Mouse (Mus musculus) heart, embryonic 14.5 days (tissue): Measurements from ENCODE around the gene Egln1. TPM values are rescaled to one million over a fixed set of nuclear protein-coding genes. Genes with fewer than 3 reads are reported as not detected.
A peak's percentile ranks its signal among the peaks of the same experiment; 100 is the strongest.

Experiments used
- ATAC-seq: fragments of 200-750 bp; cut with Nextera tagmentation; 2 replicates; pipeline ENCODE4 v1.8.0; 2017; ENCODE audit warnings: low read depth, moderate TSS enrichment; ENCODE audit not compliant: insufficient number of reproducible peaks, insufficient read depth, low FRiP score
- H3K27ac ChIP-seq, 2 experiments: fragments of 200-500 bp in 1 of 2; fragments of 300-500 bp in 1 of 2; sonication (generic) in 1 of 2; replicated peaks in 1 of 2; 2 replicates each; pipeline ENCODE4 v1.5.1; 2012 to 2014; ENCODE audit warnings: low read depth in 2 of 2, low read length in 2 of 2, control low read depth in 1 of 2, mild to moderate bottlenecking in 1 of 2, mixed read lengths in 1 of 2; ENCODE audit not compliant: control insufficient read depth in 1 of 2, insufficient read depth in 1 of 2
- H3K27me3 ChIP-seq: fragments of 300-500 bp; sonication (generic); 2 replicates; pipeline ENCODE4 v1.6.1; 2014; ENCODE audit warnings: mild to moderate bottlenecking, low read length, control low read depth; ENCODE audit not compliant: control insufficient read depth, insufficient read depth
- H3K36me3 ChIP-seq: fragments of 300-500 bp; sonication (generic); 2 replicates; pipeline ENCODE4 v1.6.1; 2014; ENCODE audit warnings: mild to moderate bottlenecking, control low read depth, low read length, mixed read lengths; ENCODE audit not compliant: control insufficient read depth, insufficient read depth
- H3K4me1 ChIP-seq, 2 experiments: fragments of 200-500 bp in 1 of 2; fragments of 300-500 bp in 1 of 2; sonication (generic) in 1 of 2; 2 replicates each; pipeline ENCODE4 v1.6.1; 2012 to 2014; ENCODE audit warnings: low read length in 2 of 2, control low read depth in 1 of 2, mixed read lengths in 1 of 2; ENCODE audit not compliant: control insufficient read depth in 2 of 2, insufficient read depth in 2 of 2
- H3K4me2 ChIP-seq: fragments of 300-500 bp; sonication (generic); 2 replicates; pipeline ENCODE4 v1.6.1; 2014; ENCODE audit warnings: mild to moderate bottlenecking, low read length
- H3K4me3 ChIP-seq, 2 experiments: fragments of 200-500 bp in 1 of 2; fragments of 300-500 bp in 1 of 2; sonication (generic) in 1 of 2; 2 replicates each; pipeline ENCODE4 v1.5.1; 2012 to 2014; ENCODE audit warnings: low read length in 2 of 2, mild to moderate bottlenecking in 2 of 2, control low read depth in 1 of 2, low read depth in 1 of 2, moderate library complexity in 1 of 2; ENCODE audit not compliant: control insufficient read depth in 1 of 2, insufficient read depth in 1 of 2
- H3K9ac ChIP-seq: fragments of 300-500 bp; sonication (generic); 2 replicates; pipeline ENCODE4 v1.6.1; 2014; ENCODE audit warnings: mild to moderate bottlenecking, low read length
- H3K9me3 ChIP-seq: fragments of 300-500 bp; sonication (generic); 2 replicates; pipeline ENCODE4 v1.6.1; 2016; ENCODE audit warnings: low read length, control low read depth; ENCODE audit not compliant: control insufficient read depth
- WGBS: fragments of 180-500 bp; shearing (Covaris S2); extraction: QIAGEN DNeasy Blood & Tissue Kit; methylation state at CpG from one replicate; pipeline ENCODE4 v1.1.7; 2014; 5-methylcytosine and 5-hydroxymethylcytosine counted together
- polyA plus RNA-seq: library from polyadenylated mRNA; unstranded; fragments of >200 nt; fragmentation: Nextera tagmentation; extraction: Ambion mirVana; gene quantifications from 2 replicates; pipeline ENCODE4 v1.2.1, GENCODE M21; 2014

The Egln1 gene
- polyA plus RNA-seq, 1 experiment from 2014 or later, result 26.0 TPM

DNA sequence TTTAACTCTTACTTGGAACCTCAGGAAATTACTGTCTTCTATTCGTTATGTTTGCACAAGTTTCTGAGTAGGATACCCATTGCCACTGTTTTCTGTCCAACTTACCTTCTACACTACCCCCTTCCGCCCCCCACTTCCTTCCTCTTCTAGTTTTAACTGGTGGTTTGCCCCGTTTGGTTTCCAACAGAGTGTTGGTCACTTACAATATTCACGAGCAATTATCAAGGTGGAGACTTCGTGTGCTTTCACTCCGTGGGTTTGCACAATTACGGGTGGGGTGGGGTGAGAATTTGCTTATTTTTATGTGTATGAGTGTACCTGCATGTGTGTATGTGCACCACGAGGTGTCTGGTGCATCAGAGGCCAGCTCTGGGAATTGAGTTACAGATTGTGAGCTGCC lies 85.4 kb downstream of the Egln1 start:
- no peaks in the 10 kb centered on the region for H3K9me3 ChIP-seq
- 12% methylated on average over 8 of the region's 8 CpGs for WGBS
- peak overlapping the region; percentile 97 for H3K9ac ChIP-seq
- peaks cover 25% of the 10 kb centered on the region for H3K36me3 ChIP-seq
- no peak for ATAC-seq
- H3K4me2 ChIP-seq, result peak overlapping the region; percentile 76
- peaks cover 26 to 54% of the 10 kb centered on the region in 2 experiments for H3K4me1 ChIP-seq
- no peaks in the 10 kb centered on the region for H3K27me3 ChIP-seq
- peak overlapping the region in 1 of 2 experiments; percentile 92; a peak in 2 of 4 replicates for H3K27ac ChIP-seq
- peak overlapping the region; percentile 94 to 98 for H3K4me3 ChIP-seq

DNA sequence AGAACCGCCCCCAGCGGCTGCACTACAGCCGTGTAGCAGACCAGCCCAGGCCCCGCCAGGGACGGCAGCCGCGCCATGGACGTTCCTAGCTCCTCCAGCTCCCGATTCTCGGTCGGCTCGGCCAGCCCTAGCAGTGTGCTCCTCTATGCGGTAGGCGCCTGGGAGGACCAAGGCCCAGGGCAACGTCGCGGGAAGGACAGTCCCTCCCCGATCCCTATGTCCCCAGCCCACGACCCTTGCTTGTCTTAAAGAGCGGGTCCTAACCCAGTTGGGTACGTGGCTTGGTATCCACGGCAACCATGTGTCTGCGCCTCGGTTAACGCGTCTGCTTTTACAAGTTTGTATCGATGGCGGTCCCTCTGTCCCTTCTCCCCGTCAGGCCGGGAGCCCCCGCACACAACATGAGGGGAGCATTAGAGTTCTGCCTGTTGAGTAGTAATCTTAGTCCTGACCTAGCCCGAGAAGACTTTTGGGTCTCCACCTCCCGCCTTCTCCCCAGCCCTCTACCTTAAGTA lies 85.9 kb downstream of the Egln1 start:
- Histone ChIP-seq H3K9ac (peak overlapping the region; percentile 97), H3K9me3 (no peaks in the 10 kb centered on the region), H3K27me3 (no peaks in the 10 kb centered on the region), H3K36me3 (peaks cover 30% of the 10 kb centered on the region), H3K4me1 (peaks cover 26 to 49% of the 10 kb centered on the region in 2 experiments), H3K27ac (peak overlapping the region; percentile 90 to 92), H3K4me2 (peak overlapping the region; percentile 76), H3K4me3 (peak overlapping the region; percentile 94 to 98)
- ATAC-seq, result peak; percentile 49; the same call in 1 of the 2 replicates
- under 1% methylated on average over 33 of the region's 33 CpGs for WGBS

DNA sequence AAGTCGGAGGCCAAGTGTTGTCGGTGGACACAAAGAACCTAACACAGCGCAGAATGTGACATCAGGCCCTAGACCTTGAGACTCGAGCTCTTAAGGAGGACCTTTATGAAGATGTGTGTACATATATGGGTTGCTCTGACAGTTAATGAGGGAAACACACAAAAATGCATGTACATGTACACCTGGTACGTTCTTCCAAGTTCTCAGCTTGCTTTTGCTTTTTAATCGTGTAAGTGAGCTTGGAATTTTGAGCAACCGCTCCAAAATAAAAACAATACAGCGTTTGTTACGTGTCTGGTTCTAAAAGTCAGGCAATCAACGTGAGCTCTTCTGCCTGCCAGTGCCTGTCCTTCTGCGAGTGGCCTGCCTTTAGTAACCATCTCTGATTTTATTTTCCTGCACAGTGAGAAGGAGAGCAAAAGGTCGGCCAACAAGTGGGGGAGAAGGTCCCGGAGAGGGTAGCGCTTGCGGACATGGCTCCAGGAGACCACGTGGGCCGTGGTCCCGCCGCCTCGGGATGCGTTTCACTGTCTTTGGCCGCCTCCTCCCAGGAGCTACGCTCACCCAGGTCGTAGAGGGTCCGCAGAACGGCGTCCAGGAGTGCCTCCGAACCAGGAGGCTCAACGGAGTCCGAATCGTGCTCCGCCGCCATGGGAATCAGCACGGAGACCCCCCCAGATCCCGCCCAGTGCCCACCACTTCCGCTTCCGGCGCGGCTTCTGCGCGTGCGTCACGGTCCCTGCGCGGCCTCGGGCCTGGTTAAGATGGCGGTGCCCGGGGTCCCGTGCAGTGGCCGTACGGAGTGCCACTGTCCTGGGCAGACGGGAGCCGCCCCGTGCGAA lies 86.6 kb downstream of the Egln1 start, which contains the start of the genes Gnpat and 2810004N23Rik:
Gnpat (plus strand) TSS at position 713 of the 842 bp plus-strand sequence.
2810004N23Rik (minus strand) TSS at position 800 of the 842 bp plus-strand sequence.
- peaks cover 25 to 42% of the 10 kb centered on the region in 2 experiments for H3K4me1 ChIP-seq

DNA sequence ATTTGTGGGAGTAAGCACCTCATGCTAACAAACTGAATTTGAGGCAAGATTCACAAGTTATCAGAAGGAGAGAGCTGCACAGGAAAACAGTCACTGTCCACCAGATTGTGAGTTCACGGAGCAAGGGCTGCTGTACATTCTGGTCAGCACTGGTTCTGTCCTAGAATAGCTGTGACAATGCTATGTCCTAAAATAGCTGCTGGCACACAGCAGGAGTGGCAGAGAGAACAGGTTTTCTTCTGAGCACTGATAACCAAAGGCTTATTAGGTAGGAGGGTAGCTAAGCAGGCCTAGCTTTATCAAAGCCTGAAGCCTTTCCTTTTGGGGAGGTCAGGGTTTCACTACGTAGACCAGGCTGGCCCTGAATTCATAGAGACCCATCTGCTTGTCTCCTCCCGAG lies 88.9 kb downstream of the Egln1 start:
- Histone ChIP-seq H3K27me3 (no peaks in the 10 kb centered on the region), H3K4me2 (no peak overlapping the region; the same call in 1 of the 2 replicates), H3K4me3 (no peak overlapping the region), H3K9ac (no peak overlapping the region), H3K36me3 (peaks cover 56% of the 10 kb centered on the region), H3K9me3 (0 out of 2 replicates have a peak, but pooled peaks cover 3% of the 10 kb centered on the region), H3K4me1 (peaks cover 15 to 26% of the 10 kb centered on the region in 2 experiments), H3K27ac (peak overlapping the region; percentile 84 to 91)
- 43% methylated on average over 3 of the region's 3 CpGs for WGBS
- no peak for ATAC-seq

More for the DNA sequence above, 86.6 kb downstream of the Egln1 start, which contains the start of the genes Gnpat and 2810004N23Rik:
- Histone ChIP-seq H3K27ac (peak within 1 kb of the TSS; percentile 90 to 92), H3K4me3 (peak within 1 kb of the TSS; percentile 94 to 98), H3K36me3 (peaks cover 37% of the 10 kb centered on the region), H3K4me2 (peak within 1 kb of the TSS; percentile 76), H3K27me3 (no peaks in the 10 kb centered on the region), H3K9ac (peak within 1 kb of the TSS; percentile 97), H3K9me3 (no peaks in the 10 kb centered on the region)
- WGBS, result 1% methylated on average over 55 of the region's 55 CpGs
- ATAC-seq, result peak; percentile 96

DNA sequence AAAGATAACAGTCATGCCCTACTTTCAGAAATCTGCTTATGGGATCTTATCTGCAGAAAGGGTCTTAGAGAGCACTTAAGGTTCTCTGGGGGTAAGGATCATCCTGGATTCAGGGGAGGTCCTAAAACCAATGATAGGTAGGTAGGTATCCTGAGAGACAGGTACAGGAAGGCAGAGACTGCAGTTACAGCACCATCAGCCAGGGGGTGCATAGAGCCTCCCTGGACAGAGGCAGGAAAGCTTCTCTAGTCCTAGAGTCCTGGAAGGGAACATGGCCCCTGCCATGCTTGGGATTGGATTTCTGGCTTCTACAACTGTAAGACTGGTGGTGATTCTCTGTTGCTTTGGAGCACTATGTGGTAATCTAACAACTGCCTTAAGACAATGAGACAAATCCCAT lies 89.7 kb downstream of the Egln1 start:
- no peaks in the 10 kb centered on the region for H3K27me3 ChIP-seq
- H3K9ac ChIP-seq, result no peak overlapping the region
- no peak overlapping the region for H3K4me2 ChIP-seq
- peak overlapping the region; percentile 84 to 86 for H3K27ac ChIP-seq
- H3K4me3 ChIP-seq, result no peak overlapping the region
- H3K36me3 ChIP-seq, result peaks cover 62% of the 10 kb centered on the region
- ATAC-seq, result no peak
- 0 out of 2 replicates have a peak, but pooled peaks cover 3% of the 10 kb centered on the region for H3K9me3 ChIP-seq
- peaks cover 15 to 26% of the 10 kb centered on the region in 2 experiments for H3K4me1 ChIP-seq

Other genes starting within 250 kb of the Egln1 start
- gene Ttc13, start 227.3 kb downstream of the Egln1 start, polyA plus RNA-seq, result 30.5 and 34.1 TPM in 2 replicates
- 14.0 and 17.3 TPM in 2 replicates for gene Arv1, start 227.2 kb downstream of the Egln1 start, polyA plus RNA-seq
- gene Fam89a, start 197.5 kb downstream of the Egln1 start, polyA plus RNA-seq, result 1.2 and 1.7 TPM in 2 replicates
- 0.16 and 0.22 TPM in 2 replicates for gene Trim67, start 156.2 kb downstream of the Egln1 start, polyA plus RNA-seq
- gene Gnpat, start 86.3 kb downstream of the Egln1 start, polyA plus RNA-seq, result 115 and 117 TPM in 2 replicates
- 41.9 and 43.8 TPM in 2 replicates for gene 2810004N23Rik, start 86.2 kb downstream of the Egln1 start, polyA plus RNA-seq
- gene Exoc8, start 51.6 kb downstream of the Egln1 start, polyA plus RNA-seq, result 5.8 and 6.5 TPM in 2 replicates
- 6.5 and 6.8 TPM in 2 replicates for gene Sprtn, start 51.4 kb downstream of the Egln1 start, polyA plus RNA-seq
- gene Tsnax, start 63.7 kb upstream of the Egln1 start, polyA plus RNA-seq, result 92.4 and 97.7 TPM in 2 replicates
- 2.0 and 4.2 TPM in 2 replicates for gene Disc1, start 104.9 kb upstream of the Egln1 start, polyA plus RNA-seq